Mouse (Mus musculus): Measurements from ENCODE around the gene Arl3.

DNA sequence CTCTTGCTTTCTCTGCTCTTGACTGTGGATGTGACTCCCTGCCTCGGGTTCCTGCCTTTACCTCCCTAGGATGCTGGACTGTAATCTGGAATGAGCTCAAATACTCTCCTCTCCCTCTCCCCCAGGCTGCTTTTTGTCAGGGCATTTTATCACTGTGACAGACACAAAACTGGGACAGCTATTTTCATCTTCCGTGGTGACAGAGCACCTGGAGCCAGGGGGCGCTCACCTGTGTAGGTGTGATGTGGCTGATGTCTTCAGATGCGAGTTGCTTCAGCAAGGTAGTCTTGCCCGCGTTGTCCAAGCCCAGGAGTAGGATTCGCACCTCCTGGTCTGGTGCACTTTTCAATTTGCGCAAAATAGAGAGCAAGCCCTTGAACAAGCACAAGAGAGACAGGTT is 15.0 kb downstream of the Arl3 start:
- TF ChIP-seq MYOD1 (IDR thresholded peaks at IDR 0.05; ENCODE audit: control insufficient read depth in 1 of 3, insufficient read length in 2 of 3, low read depth in 2 of 3) (no peak), MAX (IDR thresholded peaks at IDR 0.05; ENCODE audit: low read depth) (no peak), POLR2A (IDR thresholded peaks at IDR 0.05; ENCODE audit: insufficient read length, low read depth) (no peak), USF1 (IDR thresholded peaks at IDR 0.05; ENCODE audit: low read depth) (no peak), TCF12 (IDR thresholded peaks at IDR 0.05; ENCODE audit: insufficient read depth, poor library complexity, severe bottlenecking) (no peak)

Measured in myocyte (in vitro differentiated cells).